Mouse (Mus musculus) skeletal muscle tissue, adult 2 months (tissue): ENCODE data around the gene Chka.

Experiments
- DNase-seq: peaks from one replicate; pipeline ENCODE4 v3.0.0-alpha.2; 2012; ENCODE audit warnings: low read depth, low spot score

Chka gene

DNA sequence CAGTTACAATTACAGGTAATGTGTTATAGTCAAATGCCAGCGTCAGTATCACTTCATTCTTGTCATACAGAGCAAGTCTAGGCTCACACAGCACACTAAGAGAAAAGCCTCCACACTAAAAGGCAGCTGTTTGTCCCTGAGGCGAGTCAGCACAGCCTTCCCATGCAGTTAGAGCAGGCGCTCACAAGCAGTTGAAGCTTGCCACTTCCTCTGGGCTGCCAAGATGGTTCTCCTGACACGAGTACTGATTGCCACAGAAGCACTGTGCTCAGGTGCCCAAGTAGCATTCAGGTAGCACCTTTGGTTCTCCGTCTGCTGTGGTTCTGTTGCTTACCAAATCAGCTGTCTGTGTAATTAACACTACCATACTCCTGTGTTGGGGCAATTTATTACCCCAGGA lies 37.5 kb downstream of the Chka start:
- no peak for DNase-seq

GRCm38 (mm10) chr19:3890181-3890580 lies 38.6 kb downstream of the Chka start:
- no peak for DNase-seq

DNA sequence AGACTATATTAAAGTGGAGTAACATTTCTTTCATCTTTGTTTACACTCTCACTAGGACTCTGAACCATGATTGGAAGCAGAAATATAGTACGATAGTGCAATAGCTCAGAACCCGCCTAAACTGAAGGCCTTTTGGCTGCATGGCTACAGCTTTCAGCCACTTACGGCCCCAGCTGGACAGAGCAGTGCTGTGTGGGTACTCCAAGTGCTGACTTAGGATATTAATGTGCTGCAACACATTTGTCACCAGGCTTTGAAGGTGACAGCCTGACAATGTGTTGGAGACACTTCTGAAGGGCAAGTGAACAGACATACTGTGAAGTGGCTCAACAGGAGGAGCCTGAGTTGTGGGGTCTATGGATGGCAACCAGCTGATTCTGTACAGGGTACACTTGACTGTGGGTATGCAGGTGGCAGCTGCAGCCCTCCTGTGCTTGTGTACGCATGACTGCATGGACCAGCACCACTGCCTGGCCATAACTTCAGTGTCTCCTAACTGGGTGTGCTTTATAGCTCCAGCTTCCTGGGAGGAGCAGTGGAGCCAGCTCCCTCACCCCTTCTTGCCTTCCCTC lies 42.1 kb downstream of the Chka start:
- DNase-seq, result no peak

DNA sequence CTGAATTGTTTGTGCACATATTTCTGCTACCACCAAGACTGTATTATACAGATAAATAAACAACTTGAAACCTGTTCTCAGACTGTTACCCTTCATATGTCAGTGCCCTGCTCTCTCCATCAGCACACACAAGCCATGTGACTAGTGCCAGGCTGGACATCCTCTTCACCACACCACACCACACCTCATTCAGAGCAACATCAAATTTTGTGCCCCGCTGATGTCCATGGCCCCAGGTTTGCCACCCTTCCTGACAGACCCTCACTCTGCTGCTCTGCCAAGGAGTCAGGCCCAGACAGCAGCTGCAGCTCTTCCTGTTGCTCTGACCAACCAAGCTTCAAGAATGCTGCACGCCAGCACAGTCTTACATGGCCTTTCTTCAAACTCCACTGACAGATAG lies 42.7 kb downstream of the Chka start:
- DNase-seq, result no peak

DNA sequence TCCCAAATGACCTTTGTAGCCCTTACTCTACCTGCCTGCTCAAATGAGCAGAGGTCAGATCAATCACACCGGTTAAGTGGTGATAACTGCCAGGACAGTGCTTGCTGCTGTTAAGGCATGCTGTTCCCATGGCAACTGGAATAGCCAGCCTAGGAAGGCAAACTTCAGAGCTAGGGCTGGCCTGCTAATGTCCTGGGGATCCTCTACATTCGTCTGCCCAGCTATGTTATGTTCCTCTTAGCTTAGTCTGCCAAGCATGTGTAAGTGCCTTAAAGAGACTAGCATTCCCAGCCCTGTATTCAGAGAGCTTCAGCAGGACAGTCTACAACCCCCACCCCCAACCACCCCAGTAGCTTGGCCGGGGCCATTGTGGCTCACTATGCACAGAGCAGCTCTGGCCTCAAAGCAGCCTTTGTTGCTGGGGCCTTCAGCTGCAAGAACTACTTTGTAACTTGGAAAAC lies 43.6 kb downstream of the Chka start:
- no peak for DNase-seq

GRCm38 (mm10) chr19:3896208-3896607 lies 44.6 kb downstream of the Chka start:
- DNase-seq, result no peak

DNA sequence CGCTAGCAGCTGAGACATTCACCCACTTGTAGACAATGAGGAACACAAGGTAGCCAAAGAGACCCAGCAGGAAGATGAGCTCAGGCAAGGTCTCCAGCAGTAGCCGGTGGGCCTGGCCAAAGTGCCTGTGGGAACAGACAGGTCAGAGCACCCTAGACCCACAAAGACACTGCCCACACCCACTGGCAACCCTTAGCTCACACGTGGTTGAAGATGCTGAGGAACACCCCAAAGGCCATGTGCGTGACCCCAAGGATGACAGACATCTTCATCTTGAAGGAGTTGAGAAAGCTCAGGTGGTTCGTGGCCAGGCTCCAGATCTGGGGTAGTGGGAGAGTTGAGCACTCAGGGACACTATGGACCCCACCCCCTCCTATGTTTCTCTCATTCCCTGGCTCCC lies 46.0 kb downstream of the Chka start:
- no peak for DNase-seq

GRCm38 (mm10) chr19:3898952-3899351 lies 47.4 kb downstream of the Chka start:
- DNase-seq, result no peak

DNA sequence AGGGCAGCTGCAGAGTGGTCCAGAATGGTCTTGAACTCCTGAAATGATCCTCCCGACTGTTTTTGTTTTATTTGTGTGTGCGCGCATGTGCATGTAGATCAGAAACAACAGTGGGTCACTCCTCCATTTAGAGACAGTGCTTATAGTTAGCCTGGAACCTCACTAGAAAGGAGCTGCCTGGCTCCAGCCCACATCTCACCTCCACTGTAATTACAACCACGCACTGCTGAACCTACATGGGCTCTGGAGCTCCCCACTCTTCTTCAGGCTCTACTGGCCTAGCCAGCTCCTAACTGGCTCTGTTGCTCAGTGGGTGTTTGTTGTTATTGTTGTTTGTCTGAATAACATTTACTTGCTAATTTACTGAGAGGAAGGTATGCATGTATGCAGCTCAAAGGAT lies 48.0 kb downstream of the Chka start:
- no peak for DNase-seq

GRCm38 (mm10) chr19:3902966-3903365 lies 51.4 kb downstream of the Chka start:
- no peak for DNase-seq

GRCm38 (mm10) chr19:3903648-3904362 lies 52.2 kb downstream of the Chka start:
- no peak for DNase-seq

GRCm38 (mm10) chr19:3904363-3904675 lies 52.7 kb downstream of the Chka start:
- no peak for DNase-seq

- DNase-seq, result no peak
Measured at GRCm38 (mm10) chr19:3905261-3905969, 53.8 kb downstream of the Chka start.

DNA sequence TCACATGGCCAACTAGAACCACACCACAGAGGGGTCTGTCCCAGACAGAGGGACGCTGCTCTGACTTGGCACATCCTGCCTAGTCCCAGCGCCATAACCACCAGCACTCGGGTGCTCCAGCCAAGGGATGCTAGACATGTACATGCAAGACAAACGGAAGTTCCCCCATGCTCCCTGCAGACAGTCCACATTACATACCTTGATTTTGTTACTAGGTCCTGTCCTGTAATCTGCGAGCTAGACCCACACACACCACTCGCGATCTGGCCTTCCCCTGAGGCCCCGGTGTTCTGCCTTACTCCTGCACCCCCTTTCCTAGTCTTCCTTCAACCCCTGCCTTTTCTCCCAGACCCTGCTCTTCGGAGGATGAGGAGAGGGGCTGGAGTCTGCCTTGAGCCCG lies 54.8 kb downstream of the Chka start:
- no peak for DNase-seq

DNA sequence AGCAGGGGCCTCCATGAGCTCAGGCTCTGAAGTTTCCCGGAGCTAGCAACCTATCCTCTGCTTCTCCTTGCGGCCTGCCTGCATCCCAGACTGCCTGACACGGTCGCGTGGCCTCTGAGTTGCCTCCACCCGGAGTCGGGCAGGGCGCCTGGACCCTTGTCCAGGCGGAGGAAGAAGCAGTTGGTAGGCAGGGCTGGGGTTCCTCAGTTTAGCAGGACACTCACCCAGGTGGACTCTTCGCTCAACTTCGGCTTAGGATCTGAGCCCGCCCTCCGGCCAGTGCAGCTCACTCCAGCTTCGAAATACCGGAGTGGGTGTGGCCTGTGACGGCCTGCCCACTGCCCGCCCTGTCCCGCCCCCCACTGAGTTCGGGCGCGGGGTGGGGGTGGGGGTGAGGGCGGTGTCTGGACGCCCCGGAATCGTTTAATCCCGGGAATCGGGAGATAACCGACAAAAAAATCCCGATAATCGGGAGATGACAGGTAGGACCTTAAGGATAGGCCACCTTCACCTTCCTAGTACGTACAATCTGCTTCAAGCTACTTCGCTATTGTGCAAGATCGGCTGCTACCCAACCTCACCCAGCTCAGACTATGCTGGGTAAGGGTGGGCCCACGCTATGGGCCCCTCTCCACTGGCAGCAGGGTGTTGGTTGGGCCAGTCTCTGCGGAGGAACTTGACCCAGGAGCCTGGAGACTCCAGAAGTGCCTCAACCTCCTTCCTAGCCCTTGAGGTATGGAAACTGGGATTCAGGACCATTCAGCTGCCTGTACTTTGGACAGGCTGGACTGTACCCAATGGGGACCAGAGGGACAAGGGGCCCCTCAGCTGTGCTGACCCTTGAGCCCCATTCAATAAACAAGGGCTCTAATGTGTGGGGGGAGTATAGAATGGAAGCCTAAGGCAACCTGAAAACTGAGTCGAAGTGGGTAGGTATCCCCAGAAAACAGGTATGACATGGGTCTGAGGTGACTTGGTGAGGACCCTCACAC lies 55.5 kb downstream of the Chka start, which contains the start of gene Tcirg1:
Gene Tcirg1, minus strand, starts transcription at position 339 of the 992 bp plus-strand sequence.
- peak; percentile 66 for DNase-seq

GRCm38 (mm10) chr19:3907876-3908660 lies 56.5 kb downstream of the Chka start:
- no peak for DNase-seq

- DNase-seq, result no peak
Measured at GRCm38 (mm10) chr19:3910206-3910605, 58.6 kb downstream of the Chka start.

- peak; percentile 98 for DNase-seq
Measured at GRCm38 (mm10) chr19:3912337-3913204, 61.0 kb downstream of the Chka start, which contains the start of gene Ndufs8. Gene Ndufs8, minus strand, starts transcription at chr19:3912774.

DNA sequence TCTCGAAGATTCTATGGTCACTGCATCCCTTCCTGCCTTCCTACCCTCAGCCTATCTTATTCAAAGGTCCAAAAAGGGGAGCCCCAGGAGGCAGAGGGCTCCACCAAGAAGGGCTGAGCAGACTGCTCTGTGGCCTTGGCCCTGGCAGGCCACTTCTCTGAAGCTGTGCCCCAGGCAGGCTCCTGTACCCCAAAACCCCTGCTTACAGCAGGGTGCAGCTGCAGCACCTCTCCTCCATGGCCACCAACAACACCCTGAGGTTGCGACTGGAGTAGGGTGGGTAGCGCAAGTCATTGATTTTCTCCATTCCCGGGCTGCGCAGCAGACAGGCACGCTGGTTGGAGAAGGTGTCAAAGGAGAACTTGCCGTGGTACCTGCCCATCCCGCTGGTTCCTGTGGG lies 62.1 kb downstream of the Chka start:
- DNase-seq, result no peak

GRCm38 (mm10) chr19:3914535-3914934 lies 63.0 kb downstream of the Chka start:
- no peak for DNase-seq
